Mouse (Mus musculus) left cerebral cortex, postnatal 25 days (tissue): Measurements from ENCODE around the gene Fgf22. TPM values are rescaled to one million over a fixed set of nuclear protein-coding genes. Genes with fewer than 3 reads are reported as not detected.
A peak's percentile ranks its signal among the peaks of the same experiment; 100 is the strongest.

Experiments used
- DNase-seq, 2 experiments: peaks; one replicate each; pipeline ENCODE4 v3.0.0; 2022; ENCODE audit warnings: low spot score in 2 of 2, mixed read lengths in 1 of 2
- intact Hi-C: fragments of 180-260 bp; cut with DNase I; formaldehyde crosslinking; loops from one replicate; pipeline ENCODE4 v1.15.1; 2025
- total RNA-seq, 2 experiments: library from RNA; stranded (reverse); gene quantifications; 2 replicates each; pipeline ENCODE4 v1.2.3; 2021

The Fgf22 gene
- total RNA-seq, 2 experiments from 2014 or later, result 2.8 to 4.0 TPM

DNA sequence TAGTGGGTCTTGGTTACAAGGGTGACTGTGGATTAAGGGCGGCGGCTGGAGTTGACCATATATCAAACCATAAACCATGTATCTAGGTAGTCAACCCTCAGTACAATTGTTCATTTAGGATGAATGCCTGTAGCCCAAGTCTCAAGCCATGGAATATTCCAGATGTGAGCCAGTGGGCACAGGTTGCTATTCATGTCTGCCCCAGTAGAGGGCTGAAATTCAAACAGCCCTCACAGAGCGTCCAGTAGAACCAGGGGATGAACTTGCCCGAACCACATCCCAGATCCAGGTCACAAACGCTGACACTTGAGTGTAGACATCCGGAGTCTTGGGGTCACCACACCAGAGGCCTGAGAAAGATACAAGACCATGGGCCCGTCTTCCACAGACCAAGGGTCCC lies 28.2 kb downstream of the Fgf22 start:
- intact Hi-C loops, result no loop called here

DNA sequence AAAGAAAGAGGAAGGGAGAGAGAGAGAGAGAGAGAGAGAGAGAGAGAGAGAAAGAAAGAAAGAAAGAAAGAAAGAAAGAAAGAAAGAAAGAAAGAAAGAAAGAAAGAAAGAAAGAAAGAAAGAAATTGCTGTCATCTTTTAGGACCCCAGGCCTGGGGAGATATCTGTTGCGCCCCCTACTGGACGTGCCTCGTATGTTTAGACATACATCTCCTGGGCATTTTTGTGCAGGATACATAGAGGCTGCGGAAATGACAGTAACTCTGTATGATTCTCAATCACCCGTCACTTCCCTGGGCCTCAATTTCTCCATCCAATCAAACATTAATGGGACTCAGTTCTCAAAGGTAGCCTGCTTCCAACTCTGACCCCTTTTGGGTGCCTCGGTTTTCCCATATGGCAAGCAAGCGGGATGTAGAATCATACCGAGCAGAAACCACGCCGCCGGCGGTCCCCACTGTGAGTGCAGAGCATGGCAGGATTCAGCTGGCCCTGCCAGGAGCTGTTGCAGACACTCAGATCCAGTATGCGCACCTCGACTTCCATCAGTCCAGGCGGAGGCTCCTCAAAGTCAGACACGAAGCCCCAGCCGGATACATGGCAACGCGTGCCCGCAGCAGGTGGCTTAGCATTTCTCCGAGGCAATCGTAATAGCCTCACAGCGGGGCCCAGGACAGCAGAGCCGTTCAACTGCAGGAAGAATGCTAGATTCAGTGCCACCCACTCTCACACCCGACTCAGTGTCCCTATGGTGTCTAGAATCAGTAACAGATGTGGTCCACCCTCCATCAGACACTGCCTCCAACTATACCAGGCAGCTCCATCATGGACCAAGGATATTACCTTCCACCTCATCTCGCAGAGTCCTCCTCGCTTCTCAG lies 29.3 kb downstream of the Fgf22 start:
- intact Hi-C loops, result no loop called here
- peak in 1 of 2 experiments; percentile 61 for DNase-seq

More for the DNA sequence above, 28.2 kb downstream of the Fgf22 start:
- no peak for DNase-seq

DNA sequence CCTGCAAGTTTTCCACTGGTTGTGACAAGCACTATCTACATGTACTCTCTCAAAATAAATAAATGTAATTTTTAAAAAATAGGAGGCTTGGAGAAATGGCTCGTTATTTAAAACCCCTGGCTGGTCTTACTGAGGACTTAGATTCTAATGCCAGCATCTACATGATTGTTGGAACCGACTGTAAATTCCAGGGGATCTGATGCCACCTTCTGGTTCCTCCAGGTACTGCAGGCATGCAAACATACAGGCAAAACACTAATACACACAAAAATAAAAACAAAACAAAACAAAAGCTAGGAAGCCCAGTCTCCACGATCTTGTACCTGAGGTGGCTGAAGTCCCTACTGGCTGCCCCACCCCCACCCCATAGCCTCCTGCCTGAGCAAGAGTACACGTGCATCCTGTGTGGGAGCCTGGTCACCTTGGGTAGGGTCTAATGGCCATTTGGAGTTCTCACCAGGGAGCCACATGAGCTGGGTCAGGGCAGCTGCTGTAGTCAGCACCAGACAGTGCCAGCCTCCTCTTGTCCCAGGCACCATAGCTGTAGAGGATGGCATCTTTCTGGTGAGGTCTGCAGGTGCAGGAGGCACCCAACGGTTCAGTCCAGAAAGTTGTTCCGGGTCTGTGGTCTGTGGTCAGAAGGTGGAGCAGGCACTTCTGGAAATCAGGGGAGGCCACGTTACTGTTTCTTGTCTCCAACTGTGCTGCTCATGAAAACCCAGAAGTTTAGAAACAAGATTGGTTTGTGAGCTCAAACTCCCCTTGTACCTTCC lies 33.7 kb downstream of the Fgf22 start:
- peak; percentile 66 to 74 for DNase-seq
- intact Hi-C loops, result loop anchor here (5.0 kb wide), 1 partner anchor 91 kb away; no protein-coding TSS in a partner anchor

DNA sequence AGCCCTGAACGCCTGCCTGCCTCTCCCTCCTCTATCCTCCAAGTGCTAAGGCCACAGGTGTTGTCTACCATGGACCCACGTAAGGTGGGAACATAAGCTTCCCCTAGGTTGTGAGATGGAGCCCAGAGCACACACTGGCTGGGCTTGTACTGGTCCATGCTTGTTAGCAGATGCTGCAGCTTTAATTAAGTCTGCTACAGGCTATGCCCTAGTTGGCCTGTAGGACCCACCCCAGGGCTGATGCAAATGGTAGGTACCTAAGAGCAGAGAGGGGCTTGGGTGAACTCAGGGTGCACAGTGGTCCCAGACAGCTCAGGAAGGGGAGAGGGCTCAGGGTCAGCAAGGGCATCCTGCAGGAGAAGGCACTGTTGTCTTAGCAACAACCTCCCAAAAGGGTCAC lies 34.7 kb downstream of the Fgf22 start:
- DNase-seq, result no peak
- intact Hi-C loops, result loop anchor here (5.0 kb wide), 1 partner anchor 92 kb away; no protein-coding TSS in a partner anchor

DNA sequence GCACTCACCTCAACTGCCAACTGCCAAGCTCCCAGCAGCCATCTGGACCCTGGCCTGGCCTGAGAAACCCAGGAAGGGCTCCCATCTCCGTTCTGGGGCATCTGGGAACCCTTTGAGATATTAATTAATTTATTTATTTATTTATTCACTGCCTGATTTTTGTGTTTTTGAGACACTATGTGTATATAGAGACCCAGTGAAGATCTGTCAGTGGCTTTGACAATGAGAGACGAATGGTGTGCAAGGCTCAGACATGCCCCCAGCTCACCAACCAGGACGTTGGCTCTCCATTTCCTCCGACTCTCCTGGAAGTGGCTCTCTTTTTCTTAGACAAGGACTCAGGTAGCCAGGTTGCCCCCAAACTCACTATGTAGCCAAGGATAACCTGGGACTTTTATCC lies 36.0 kb downstream of the Fgf22 start, which contains the start of gene Prss57:
Gene Prss57 (minus strand): TSS at position 101 of the 400 bp plus-strand sequence.
- DNase-seq, result no peak
- intact Hi-C loops, result no loop called here

DNA sequence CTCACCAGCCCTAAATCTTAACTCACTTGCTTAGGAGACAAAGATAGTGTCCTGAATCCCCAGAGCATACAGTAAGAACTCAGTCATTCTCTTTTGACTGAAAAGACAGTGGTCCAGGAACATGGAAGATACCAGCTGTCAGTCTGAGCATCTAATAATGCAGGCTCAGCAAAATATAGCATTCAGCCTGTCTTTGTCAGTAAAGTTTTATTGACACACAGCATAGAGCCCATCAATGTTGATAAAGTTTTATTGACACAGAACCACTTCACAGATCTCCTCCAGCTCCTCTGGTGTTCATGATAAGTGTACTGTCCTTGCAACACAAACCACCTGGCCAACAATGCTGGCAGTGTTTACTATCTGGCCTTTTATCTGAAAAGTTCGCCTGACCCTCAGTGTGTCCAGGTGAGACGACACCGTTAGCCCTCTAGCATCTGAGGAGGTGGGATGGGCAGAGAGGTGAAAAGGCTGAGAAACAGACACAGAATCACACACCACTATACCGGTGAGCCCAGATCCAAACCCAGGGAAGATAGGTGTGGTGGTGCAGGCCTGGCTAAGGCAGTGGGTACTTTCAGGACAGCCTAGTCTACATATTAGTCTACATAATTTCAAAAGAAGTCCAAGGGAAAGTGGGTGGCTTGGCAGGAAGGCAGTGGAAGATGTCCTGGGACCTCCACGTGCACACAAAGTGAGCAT lies 37.6 kb downstream of the Fgf22 start:
- DNase-seq, result no peak
- intact Hi-C loops, result loop anchor here (1.0 kb wide), 1 partner anchor 20 kb away; no protein-coding TSS in a partner anchor

DNA sequence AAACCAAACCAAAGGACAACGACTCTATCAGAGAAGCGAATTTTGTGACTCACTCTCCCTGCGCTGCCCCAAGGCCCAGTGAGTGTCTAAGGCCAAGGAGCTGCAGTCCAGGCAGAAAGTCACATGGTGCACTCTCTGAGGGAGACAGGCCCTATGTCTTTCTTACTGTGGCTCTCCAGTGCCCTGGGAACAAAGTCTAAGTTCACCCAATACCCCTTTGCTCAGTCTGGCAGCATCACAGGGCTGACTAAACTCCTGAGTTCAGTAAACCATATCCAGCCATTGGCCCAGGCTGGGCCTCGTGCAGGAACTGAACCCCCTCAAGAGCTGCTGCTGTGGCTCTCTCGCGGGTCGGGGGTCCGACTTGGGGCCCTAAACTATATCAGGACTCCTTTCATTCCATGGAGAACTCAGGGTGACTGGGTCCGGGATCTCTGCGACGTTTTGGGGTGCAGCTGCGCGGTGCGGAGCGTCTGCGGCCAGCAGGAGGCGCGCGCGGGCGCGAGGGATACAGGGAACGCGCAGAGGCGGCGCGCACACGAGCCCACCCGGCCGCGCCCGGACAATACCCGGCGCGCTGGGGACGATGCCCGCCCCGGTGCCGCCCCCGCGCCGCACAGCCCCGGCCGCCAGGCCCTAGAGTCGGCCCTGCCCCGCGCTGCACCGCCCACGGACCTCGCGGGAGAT lies 38.3 kb downstream of the Fgf22 start, which contains the start of gene Palm:
Gene Palm (plus strand): TSS at position 522 of the 687 bp plus-strand sequence.
- intact Hi-C loops, result loop anchor here (1.0 kb wide), 1 partner anchor 19 kb away; no protein-coding TSS in a partner anchor
- peak; percentile 80 to 87 for DNase-seq

DNA sequence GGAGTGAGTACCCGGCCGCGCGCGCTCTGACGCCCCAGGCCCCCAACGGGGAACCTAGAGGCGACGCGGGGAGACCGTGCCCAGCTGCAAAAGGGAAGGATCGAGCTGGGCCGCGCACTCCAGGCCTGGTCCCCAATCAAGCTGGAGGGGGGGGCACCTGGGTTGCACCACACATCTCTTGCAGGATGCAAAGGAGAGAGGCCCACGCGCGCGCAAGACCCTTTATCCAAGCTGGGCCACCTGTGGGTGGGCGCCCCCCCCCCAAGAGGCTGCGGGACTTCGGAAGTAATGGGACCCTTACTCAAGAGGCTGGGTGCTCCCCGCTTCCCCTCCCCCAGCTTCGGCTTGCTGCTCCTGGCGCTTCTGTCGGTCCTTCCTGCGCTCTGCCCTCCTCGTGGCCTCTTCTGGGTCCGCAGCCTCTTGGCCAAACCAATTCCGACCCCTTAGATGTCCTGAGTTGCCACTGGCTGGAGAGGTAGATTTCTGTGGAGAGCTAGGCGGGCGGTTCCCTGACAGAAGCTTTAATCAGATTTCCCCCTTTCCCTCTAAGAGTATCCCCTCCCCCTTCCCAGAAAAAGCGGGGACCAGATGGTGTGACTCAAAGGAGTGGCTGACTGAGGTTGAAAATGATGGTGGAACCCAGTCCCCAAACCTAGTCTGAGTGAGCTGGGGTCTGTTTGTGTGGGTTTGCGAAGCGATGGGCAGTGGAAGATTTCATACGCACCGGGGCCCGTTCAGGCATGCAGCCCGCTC lies 39.0 kb downstream of the Fgf22 start:
- intact Hi-C loops, result loop anchor here (1.0 kb wide), 1 partner anchor 18 kb away; no protein-coding TSS in a partner anchor
- peak; percentile 59 to 87 for DNase-seq

DNA sequence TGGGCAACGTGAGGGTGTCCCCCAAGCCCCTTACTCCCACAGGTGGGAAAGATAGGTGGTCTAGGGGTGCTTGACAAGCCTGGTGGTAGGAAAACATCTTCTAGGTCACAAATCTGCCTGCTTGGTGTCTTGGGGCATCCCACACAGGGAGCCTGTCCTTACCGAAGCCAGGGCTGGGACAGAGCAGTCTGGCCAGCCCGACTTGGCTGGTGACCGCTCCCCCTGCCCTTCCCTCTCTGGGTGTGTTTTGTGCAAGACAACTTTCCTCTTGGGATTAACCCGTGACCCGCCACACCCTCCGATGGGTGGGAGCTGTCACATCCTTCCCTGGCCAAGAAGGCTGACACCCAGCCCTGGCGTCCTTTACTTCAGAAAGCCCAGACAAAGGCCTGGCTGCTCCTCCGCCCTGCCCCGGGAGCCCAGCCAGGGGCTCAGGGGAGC lies 39.6 kb downstream of the Fgf22 start:
- DNase-seq, result peak; percentile 33 to 38

DNA sequence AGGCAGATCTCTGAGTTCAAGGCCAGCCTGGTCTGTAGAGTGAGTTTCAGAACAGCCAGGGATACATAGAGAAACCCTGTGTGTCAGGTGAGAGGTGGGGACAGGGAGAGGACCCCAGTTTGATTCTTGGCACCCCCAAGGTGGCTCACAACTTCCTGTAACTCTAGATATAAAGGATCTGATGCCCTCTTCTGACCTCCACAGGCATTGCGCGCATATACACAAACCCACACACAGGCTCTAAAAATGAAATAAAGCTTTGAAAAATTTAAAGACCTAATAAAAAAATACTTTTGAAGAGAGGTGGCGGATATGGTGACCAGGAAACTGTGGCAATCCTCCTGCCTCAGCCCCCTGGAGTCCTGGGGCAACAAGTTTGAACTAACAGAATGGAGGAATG lies 41.0 kb downstream of the Fgf22 start:
- no peak for DNase-seq
- intact Hi-C loops, result no loop called here

More for the DNA sequence above, 39.6 kb downstream of the Fgf22 start:
- intact Hi-C loops, result no loop called here

DNA sequence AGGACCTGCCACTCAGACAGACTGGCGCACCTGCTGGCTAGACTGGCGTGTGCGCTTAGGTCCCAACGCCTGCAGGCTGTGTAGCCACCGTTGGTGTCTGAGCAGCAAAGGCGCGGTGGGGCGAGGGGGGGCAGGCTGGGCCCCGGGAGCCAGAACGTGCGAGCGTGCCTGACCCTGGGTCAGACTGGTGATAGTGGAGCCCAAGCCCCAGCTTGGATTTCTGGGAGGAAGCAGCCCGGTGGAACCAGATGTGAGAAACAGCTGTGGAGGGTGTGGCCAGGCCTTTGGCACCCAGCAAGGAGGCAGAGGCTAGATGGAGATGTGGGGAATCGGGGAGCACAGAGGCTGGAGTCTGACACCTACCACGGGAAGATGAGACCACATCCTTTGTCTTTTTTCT lies 42.5 kb downstream of the Fgf22 start:
- intact Hi-C loops, result no loop called here
- no peak for DNase-seq

DNA sequence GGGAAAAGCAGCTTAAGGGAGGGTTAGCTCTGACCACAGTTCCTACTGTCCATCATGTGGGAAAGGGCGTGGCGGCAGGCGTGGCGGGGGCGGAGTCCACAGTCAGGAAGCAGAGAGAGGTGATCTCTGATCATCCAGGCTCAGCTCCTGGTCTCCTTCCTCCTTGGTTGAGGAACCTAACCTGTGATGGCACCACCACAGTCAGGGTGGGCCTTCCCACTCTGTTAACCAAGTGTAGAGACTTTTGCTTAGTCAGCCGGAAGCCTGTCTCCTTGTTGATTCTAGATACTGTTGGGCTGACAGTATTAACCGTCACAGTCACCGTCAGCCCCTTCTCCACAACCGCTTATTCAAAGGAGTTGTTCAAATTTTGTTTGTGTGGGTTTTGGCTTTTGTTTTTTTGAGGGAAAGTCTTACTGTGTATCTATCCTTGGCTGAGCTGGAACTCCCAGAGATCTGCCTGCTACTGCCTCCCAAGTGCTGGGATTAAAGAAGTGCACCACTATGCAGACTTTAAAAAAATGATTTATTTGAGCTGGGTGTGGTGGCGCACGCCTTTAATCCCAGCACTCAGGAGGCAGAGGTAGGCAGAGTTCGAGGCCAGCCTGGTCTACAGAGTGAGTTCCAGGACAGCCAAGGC lies 43.5 kb downstream of the Fgf22 start:
- intact Hi-C loops, result no loop called here
- no peak for DNase-seq

DNA sequence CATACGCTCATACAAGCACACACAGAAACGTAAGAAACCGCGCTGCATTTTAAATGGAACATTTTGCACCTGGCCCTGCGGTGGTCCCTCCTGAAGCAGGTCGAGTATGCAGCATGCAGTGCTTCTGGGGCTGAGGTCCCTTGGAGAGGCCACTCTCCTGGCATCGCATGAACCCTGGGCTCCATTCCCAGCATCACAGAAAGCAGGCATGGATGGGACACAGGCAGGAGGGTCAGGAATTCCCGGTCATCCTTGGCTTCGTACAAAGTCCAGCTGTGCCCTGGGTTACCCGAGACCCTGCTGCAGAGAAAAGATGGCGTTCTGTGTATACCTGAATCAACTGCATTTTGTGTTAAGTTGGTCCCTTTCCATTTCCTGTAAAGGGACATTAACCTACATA lies 45.6 kb downstream of the Fgf22 start:
- intact Hi-C loops, result no loop called here
- no peak for DNase-seq

DNA sequence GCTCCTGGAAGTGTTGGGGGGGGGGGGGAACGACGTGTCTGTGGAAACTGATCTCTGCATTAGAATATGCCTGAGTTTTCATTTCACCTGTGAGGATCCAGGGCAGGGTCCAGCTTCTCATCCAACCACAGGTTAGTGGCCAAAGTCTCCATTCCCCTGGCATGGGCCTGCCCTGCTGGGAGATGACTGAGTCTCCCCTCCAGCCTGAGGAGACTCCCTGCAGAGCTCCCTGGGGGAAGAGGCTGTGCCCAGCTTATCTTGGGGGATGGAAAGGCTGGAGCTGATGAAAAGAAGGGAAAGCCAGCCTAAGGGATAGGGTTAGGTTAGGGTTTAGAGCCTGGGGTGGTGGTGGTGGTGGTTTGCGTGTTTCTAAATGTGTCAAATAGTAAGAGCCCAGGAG lies 47.0 kb downstream of the Fgf22 start:
- intact Hi-C loops, result no loop called here
- no peak for DNase-seq

DNA sequence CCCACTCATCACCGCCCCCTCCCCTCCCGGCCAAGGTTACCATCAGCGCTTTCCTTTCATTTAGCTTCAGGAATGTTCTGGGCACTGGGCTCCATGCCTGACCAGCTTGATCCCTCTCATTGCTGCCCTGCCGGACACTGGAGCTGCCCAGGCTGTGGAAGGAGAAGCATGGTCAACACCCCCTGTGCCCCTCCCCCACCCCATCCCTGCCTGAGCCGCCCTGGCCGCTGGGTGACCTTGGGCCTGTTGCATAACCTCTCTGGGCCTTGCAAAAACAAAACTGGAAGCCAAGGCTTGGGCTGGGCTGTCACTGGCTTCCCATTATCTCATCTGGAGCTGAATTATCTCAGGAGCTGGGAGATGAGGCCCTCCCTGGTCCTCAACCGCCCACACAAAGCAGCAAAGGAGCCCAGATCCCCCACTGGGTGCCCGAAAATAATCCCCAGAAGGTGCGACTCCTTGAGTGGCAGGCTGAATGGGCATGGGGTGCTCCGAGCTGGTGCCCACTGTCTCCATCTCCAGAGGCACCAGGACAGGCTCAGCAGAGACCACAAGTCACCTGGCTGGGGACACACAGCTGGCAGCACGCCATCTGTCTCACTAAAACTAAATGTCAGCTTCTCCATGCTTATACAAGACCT lies 47.6 kb downstream of the Fgf22 start:
- intact Hi-C loops, result no loop called here
- peak; percentile 53 to 83 for DNase-seq

DNA sequence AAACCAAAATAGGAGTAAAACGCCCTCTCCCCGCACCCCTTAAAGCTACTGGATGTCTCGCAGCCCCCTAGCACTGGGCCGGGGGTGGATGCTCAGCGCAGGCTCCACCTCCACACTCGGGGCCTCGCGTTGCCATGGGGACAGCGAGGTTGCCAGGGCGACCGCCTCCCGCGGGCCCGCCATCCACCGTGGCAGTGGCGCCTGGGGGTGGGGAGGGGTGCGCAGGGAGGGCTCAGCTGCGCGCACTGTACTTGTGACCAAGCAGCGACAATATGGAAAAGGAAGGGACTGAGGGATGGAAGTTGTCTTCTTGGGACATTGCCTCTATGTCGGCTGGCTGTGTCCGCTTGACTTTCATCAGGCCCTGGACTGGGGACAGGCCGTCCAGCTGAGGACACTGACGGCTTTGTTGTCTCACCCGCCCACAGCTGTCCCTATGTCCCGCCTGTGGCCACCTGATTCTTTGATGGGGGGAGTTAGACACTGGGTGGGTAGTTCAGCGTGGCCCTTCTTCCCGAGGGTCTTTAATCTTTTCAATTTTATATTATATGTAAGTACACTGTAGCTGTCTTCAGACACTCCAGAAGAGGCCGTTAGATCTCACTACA lies 48.9 kb downstream of the Fgf22 start:
- peak; percentile 95 to 98 for DNase-seq
- intact Hi-C loops, result no loop called here

DNA sequence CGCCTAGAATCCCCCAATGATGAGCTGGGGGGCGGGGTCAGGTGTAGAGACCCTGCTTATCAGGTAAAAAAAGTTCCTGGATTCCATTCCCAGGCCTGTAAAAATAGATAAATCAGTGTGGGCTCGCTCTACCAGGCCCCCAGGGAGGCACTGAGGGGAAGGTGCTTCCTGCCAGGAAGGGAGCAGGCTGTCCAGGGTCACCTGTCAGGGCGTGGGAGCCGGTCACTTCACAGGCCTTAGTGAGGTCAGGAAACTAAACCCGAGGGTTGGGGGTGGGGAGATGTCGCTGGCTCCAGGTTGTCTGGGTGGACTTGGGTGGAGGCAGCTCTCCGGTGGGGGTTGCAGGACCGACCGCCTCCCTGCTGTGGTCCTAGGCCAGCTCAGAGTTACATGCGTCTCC lies 50.8 kb downstream of the Fgf22 start:
- intact Hi-C loops, result no loop called here
- DNase-seq, result no peak
